Mouse (Mus musculus): Measurements from ENCODE around the gene Myo1a.

The Myo1a gene

GRCm38 (mm10) chr10:127704766-127705220 lies at the start of gene Myo1a:
TSS of gene Myo1a (plus strand) at chr10:127705170.
- no peak for TF ChIP-seq GATA4 (IDR thresholded peaks at IDR 0.05; ENCODE audit: insufficient replicate concordance, low read length)

- TF ChIP-seq GATA4 (IDR thresholded peaks at IDR 0.05; ENCODE audit: insufficient replicate concordance, low read length): no peak
These were observed 46.9 kb upstream of the Myo1a start for GRCm38 (mm10) chr10:127658076-127658475.

- TF ChIP-seq GATA4 (IDR thresholded peaks at IDR 0.05; ENCODE audit: insufficient replicate concordance, low read length): no peak
These were observed 45.4 kb upstream of the Myo1a start for GRCm38 (mm10) chr10:127659551-127659950.

- TF ChIP-seq GATA4 (IDR thresholded peaks at IDR 0.05; ENCODE audit: insufficient replicate concordance, low read length): no peak
These were observed 43.6 kb upstream of the Myo1a start for GRCm38 (mm10) chr10:127661291-127661914.

GRCm38 (mm10) chr10:127661915-127662663 lies 42.9 kb upstream of the Myo1a start:
- no peak for TF ChIP-seq GATA4 (IDR thresholded peaks at IDR 0.05; ENCODE audit: insufficient replicate concordance, low read length)

GRCm38 (mm10) chr10:127662666-127663253 lies 42.2 kb upstream of the Myo1a start:
- no peak for TF ChIP-seq GATA4 (IDR thresholded peaks at IDR 0.05; ENCODE audit: insufficient replicate concordance, low read length)

- TF ChIP-seq GATA4 (IDR thresholded peaks at IDR 0.05; ENCODE audit: insufficient replicate concordance, low read length): no peak
These were observed 41.4 kb upstream of the Myo1a start for GRCm38 (mm10) chr10:127663590-127663989.

GRCm38 (mm10) chr10:127664166-127664565 lies 40.8 kb upstream of the Myo1a start:
- no peak for TF ChIP-seq GATA4 (IDR thresholded peaks at IDR 0.05; ENCODE audit: insufficient replicate concordance, low read length)

- no peak for TF ChIP-seq GATA4 (IDR thresholded peaks at IDR 0.05; ENCODE audit: insufficient replicate concordance, low read length)
These were observed 40.1 kb upstream of the Myo1a start for GRCm38 (mm10) chr10:127664891-127665290.

GRCm38 (mm10) chr10:127665366-127666181 lies 39.4 kb upstream of the Myo1a start:
- no peak for TF ChIP-seq GATA4 (IDR thresholded peaks at IDR 0.05; ENCODE audit: insufficient replicate concordance, low read length)

GRCm38 (mm10) chr10:127666501-127667268 lies 38.3 kb upstream of the Myo1a start, which contains the start of gene Nemp1:
TSS of gene Nemp1 (plus strand) at chr10:127666901.
- TF ChIP-seq GATA4 (IDR thresholded peaks at IDR 0.05; ENCODE audit: insufficient replicate concordance, low read length): peak; percentile 22; the same call in 1 of the 2 replicates

GRCm38 (mm10) chr10:127667269-127668092 lies 37.5 kb upstream of the Myo1a start:
- no peak for TF ChIP-seq GATA4 (IDR thresholded peaks at IDR 0.05; ENCODE audit: insufficient replicate concordance, low read length)

Data from liver, adult (tissue).